Mouse (Mus musculus): Measurements from ENCODE around the gene Itprid1. TPM values are rescaled to one million over a fixed set of nuclear protein-coding genes. Genes with fewer than 3 reads are reported as not detected.
A peak's percentile ranks its signal among the peaks of the same experiment; 100 is the strongest.

Itprid1 gene
- total RNA-seq, 2 experiments from 2014 or later = 0.84 to 1.4 TPM

- no peak for DNase-seq (ENCODE audit: low spot score in 2 of 2)
Observed at GRCm38 (mm10) chr6:55880886-55881285, 44.2 kb downstream of the Itprid1 start.

GRCm38 (mm10) chr6:55887598-55887997, 50.9 kb downstream of the Itprid1 start:
- no peak for DNase-seq (ENCODE audit: low spot score in 2 of 2)

DNA sequence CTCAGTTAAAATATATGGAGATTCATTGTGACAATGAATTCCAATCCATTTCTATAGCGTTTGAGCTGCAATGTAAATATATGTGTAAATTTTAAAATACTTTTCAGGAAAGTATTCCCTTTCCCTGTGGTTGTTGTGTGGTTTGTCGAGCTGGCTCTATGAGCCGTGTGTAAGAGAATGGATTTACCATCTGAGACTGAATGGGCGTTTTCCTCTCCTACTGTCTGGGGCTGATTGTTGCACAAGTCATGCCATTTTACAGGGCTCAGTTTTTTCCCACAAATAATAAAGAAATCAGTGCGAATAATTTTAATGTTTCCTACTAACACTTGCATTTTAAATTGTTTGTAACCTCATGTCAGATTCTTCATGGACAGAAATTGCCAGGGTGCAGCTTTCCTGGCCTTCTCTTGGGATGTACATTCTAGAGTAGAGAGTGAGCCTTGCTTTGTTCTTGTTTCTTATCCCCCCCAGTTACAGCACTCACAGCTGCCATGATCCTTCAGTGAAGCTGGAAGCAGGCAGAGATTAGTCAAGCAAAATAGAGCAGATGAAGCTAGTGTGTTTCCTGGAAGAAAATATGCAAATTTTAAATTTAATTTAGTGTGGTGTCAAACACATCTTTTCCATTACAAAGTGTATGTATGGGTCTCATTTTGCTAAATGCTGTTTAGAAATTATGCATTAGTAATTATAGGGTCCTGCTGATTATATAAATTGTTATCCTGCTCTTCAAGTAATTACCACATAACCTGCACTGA, 65.1 kb downstream of the Itprid1 start:
- DNase-seq (ENCODE audit: low spot score in 2 of 2) = no peak

- DNase-seq (ENCODE audit: low spot score in 2 of 2) = no peak
Observed at GRCm38 (mm10) chr6:55902329-55902605, 65.6 kb downstream of the Itprid1 start.

- no peak for DNase-seq (ENCODE audit: low spot score in 2 of 2)
Observed at GRCm38 (mm10) chr6:55919206-55919605, 82.5 kb downstream of the Itprid1 start.

GRCm38 (mm10) chr6:55920282-55920720, 83.6 kb downstream of the Itprid1 start:
- DNase-seq (ENCODE audit: low spot score in 2 of 2) = no peak

GRCm38 (mm10) chr6:55920866-55921630, 84.4 kb downstream of the Itprid1 start:
- DNase-seq (ENCODE audit: low spot score in 2 of 2) = no peak

GRCm38 (mm10) chr6:55944709-55945108, 108.0 kb downstream of the Itprid1 start:
- DNase-seq (ENCODE audit: low spot score in 2 of 2) = no peak

DNA sequence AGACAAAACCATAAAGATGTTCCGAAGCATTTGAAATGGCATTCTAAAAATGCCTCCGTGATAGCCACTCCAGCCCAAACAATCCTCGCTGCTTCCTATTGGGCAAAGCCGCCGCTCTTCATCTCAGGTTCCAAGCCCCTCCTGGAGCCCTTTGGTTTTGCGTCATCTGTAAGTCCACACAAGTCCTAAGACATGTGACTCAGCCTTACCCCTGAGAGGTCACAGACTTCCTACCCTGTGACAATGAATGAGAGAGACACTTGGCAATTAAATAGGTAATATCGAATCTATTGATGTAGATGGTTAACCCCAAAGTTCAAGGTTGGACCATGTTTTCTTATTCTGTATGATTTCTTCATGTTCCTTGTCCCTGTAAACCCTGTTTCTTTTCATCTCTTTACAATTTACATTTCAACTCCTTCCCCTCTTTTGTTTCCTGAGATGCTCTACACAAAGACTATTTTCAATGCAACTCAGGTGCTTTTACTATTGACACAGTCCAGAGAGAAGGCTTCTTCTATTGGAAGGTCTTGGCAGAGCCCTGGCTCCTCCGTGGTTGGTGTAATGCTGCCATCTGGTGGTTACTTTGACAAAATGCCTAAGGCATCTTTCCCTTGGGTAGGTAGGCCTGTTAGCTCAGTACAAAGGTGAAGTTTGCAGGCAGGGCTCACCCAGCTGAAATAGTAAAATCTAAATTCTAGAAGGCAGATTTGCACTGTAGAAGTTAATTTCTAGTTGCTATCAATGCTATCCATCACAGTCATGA, 113.8 kb downstream of the Itprid1 start:
- peak; percentile 66 to 67 for DNase-seq (ENCODE audit: low spot score in 2 of 2)

DNA sequence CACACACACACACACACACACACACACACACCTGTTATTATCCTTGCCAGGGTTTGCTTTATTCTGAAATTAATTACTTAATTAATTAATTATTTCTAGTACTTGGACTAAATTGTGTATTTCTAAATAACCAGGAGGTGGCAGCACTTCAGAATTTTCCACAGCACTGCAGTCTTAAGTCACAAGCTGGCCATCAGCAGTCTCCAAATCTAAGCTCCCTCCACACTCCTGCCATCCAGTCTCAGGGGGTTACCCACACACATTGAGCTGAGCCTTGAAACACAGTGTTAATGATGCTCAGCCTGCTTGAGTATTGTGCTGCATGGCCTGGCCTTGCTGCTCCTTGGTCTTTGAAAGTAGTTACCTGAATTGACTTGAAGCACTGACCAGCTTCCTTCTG, 136.3 kb downstream of the Itprid1 start:
- peak in 1 of 2 experiments; percentile 26 for DNase-seq (ENCODE audit: low spot score in 2 of 2)

DNA sequence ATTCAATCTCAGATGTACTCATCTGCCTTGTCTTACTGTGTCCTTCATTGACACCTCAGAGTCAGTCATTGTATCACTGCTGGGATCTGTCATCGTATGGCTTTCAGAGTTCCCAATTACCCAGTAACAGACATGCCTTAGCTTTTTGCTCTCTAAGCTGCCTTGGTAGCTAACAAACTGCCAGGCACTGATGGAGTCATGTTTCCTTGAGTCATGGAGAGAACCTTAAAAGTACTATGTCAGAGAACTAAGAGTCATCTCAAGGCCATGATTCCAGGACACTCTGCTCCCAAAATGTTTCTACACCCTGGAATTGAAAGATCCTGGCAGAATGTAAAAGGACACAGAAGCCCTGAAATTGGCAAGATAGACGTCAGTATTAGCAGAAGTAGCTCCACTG, 143.1 kb downstream of the Itprid1 start:
- no peak for DNase-seq (ENCODE audit: low spot score in 2 of 2)

DNA sequence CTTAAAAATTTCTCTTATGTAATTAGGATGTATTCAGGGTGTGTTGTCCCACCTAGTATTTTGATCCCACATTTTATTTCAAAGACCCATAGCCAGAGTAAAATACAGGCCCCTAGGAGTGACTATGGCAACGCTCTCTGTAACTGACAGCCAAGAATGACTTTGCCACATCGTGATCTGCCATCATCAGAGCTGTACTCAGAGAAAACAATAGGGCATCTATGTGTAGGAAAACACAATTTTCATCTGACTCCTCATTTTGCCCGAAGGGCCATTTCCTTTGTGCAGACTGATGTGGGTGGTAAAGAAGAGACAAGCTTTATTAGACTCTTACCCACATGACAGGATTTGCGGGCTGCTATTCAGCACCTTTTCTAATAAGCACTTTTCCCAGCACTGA, 172.0 kb downstream of the Itprid1 start:
- no peak for DNase-seq (ENCODE audit: low spot score in 2 of 2)

- no peak for DNase-seq (ENCODE audit: low spot score in 2 of 2)
Observed at GRCm38 (mm10) chr6:56012384-56012783, 175.7 kb downstream of the Itprid1 start.

DNA sequence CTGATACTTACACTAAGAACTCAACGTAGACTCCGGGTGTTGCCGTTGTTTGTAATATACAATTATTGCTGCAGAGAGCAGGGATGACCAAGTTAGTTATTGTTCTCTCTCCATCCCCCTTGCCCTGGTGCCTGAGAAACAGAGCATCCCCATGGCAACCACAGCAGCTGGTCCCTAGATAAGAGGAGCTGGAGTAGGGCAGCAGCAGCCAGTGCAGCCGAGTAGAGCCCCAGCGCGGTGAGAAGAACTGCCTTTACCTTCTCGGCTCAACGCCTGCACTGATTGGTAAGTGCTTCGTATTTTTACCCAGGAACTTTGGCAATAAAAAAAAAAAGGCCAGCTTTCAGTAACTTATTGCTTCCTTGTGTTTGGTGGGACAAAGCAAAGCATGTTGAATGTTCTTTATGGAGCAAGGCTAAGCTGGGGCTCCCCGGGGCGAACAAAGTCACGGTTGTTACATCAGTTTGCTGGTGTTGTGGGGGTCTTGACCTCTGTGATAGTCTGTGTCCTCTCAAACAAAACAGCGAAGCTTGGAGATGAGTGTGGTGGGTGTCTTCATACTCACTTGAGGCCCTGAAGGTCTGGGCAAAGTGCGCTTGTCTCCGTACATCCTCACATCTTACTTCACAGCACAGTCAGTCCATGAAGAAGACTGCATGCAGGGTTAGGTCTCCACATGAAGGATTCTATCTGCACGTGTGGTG, 180.7 kb downstream of the Itprid1 start, which contains the start of gene Ppp1r17:
Ppp1r17 (plus strand) TSS at position 207 of the 704 bp plus-strand sequence.
- DNase-seq (ENCODE audit: low spot score in 2 of 2) = no peak

GRCm38 (mm10) chr6:56019632-56020031, 182.9 kb downstream of the Itprid1 start:
- DNase-seq (ENCODE audit: low spot score in 2 of 2) = no peak

DNA sequence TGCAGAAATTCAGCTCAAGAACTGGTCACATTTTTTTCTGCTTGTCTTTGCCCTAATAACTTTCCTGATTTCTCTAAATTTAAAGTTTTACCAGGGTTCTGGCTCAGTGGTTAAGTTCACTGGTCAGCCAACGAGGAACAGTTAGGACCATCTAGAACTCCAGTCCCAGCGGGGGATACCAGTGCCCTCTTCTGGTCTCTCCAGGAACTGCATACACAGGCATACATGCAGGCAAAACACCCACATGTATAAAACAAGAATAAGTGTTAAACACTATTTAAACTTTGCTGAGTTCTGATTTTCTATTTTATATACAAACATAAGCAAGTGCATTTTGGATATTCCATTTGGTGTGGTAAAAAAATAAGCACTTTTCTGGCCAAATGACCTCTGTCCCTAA, 188.8 kb downstream of the Itprid1 start:
- DNase-seq (ENCODE audit: low spot score in 2 of 2) = no peak

DNA sequence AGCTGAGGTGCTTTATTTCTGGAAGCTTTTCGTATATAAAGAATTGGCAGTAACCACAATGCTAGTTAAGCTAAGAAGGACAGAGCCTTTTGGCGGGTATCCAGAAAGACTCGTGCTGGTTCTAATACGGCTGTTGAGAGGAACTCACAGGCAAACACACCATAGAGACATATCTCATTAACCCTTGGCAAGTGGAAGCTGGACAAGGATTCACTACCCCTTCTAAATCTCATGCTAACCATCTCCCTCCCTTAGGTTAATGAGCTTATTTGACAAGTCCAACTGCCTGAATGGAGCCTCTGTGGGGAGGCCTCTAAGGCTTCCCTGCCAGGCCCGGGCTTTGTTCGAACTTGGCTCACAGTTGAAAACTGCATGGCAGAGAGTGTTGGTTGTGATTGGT, 190.6 kb downstream of the Itprid1 start:
- no peak for DNase-seq (ENCODE audit: low spot score in 2 of 2)

- no peak for DNase-seq (ENCODE audit: low spot score in 2 of 2)
Observed at GRCm38 (mm10) chr6:56027966-56028365, 191.3 kb downstream of the Itprid1 start.
